Mouse (Mus musculus): ENCODE results near the gene Herc6. TPM values are rescaled to one million over a fixed set of nuclear protein-coding genes. Genes with fewer than 3 reads are reported as not detected.
A peak's percentile ranks its signal among the peaks of the same experiment; 100 is the strongest.

The Herc6 gene
- 1.7 and 13.8 TPM in 2 replicates for polyA plus RNA-seq (2012; rRNA removed)

GRCm38 (mm10) chr6:57580881-57581548, at the start of gene Herc6:
Gene Herc6 (plus strand): TSS chr6:57581000.
- no peaks in the 10 kb centered on the region for H3K4me1 ChIP-seq (ENCODE audit: control insufficient read depth, insufficient read depth, insufficient read length, low read length)
- H3K27ac ChIP-seq (ENCODE audit: insufficient read depth, low read depth, low read length), result peak within 1 kb of the TSS; percentile 96
- no peaks in the 10 kb centered on the region for H3K36me3 ChIP-seq (ENCODE audit: control insufficient read depth, insufficient read depth, low read length)
- peak within 1 kb of the TSS; percentile 96 for H3K4me3 ChIP-seq (ENCODE audit: low read depth, low read length)
- H3K27me3 ChIP-seq (ENCODE audit: control insufficient read depth, insufficient read depth, low read length), result no peaks in the 10 kb centered on the region
- WGBS, result under 1% methylated on average over 16 of the region's 16 CpGs
- peak; percentile 50; the same call in 1 of the 2 replicates for TF ChIP-seq POLR2A (IDR thresholded peaks at IDR 0.05; ENCODE audit: low read depth, low read length)
- no peak for TF ChIP-seq CTCF (IDR thresholded peaks at IDR 0.05; ENCODE audit: extremely low read depth, insufficient read length, insufficient replicate concordance, low read depth, low read length)

GRCm38 (mm10) chr6:57531011-57531410, 49.8 kb upstream of the Herc6 start:
- TF ChIP-seq POLR2A (IDR thresholded peaks at IDR 0.05; ENCODE audit: low read depth, low read length) (no peak), CTCF (IDR thresholded peaks at IDR 0.05; ENCODE audit: extremely low read depth, insufficient read length, insufficient replicate concordance, low read depth, low read length) (no peak)
- WGBS, result 72% methylated on average over 4 of the region's 4 CpGs
- Histone ChIP-seq H3K4me3 (ENCODE audit: low read depth, low read length) (no peak overlapping the region), H3K4me1 (ENCODE audit: control insufficient read depth, insufficient read depth, insufficient read length, low read length) (peaks cover 2% of the 10 kb centered on the region; the same call in 1 of the 2 replicates), H3K27me3 (ENCODE audit: control insufficient read depth, insufficient read depth, low read length) (no peaks in the 10 kb centered on the region), H3K27ac (ENCODE audit: insufficient read depth, low read depth, low read length) (no peak overlapping the region), H3K36me3 (ENCODE audit: control insufficient read depth, insufficient read depth, low read length) (0 out of 2 replicates have a peak, but pooled peaks cover 1% of the 10 kb centered on the region)

- Histone ChIP-seq H3K27ac (ENCODE audit: insufficient read depth, low read depth, low read length) (no peak overlapping the region), H3K27me3 (ENCODE audit: control insufficient read depth, insufficient read depth, low read length) (no peaks in the 10 kb centered on the region), H3K36me3 (ENCODE audit: control insufficient read depth, insufficient read depth, low read length) (0 out of 2 replicates have a peak, but pooled peaks cover 1% of the 10 kb centered on the region), H3K4me1 (ENCODE audit: control insufficient read depth, insufficient read depth, insufficient read length, low read length) (peaks cover 2% of the 10 kb centered on the region; the same call in 1 of the 2 replicates), H3K4me3 (ENCODE audit: low read depth, low read length) (no peak overlapping the region)
- no peak for TF ChIP-seq CTCF (IDR thresholded peaks at IDR 0.05; ENCODE audit: extremely low read depth, insufficient read length, insufficient replicate concordance, low read depth, low read length)
- 86% methylated on average over 1 of the region's 1 CpGs for WGBS
Observed at GRCm38 (mm10) chr6:57531441-57531840, 49.4 kb upstream of the Herc6 start.

GRCm38 (mm10) chr6:57532022-57532421, 48.8 kb upstream of the Herc6 start:
- no peak overlapping the region for H3K4me3 ChIP-seq (ENCODE audit: low read depth, low read length)
- peaks cover 2% of the 10 kb centered on the region; the same call in 1 of the 2 replicates for H3K4me1 ChIP-seq (ENCODE audit: control insufficient read depth, insufficient read depth, insufficient read length, low read length)
- 81% methylated on average over 1 of the region's 1 CpGs for WGBS
- no peaks in the 10 kb centered on the region for H3K27me3 ChIP-seq (ENCODE audit: control insufficient read depth, insufficient read depth, low read length)
- H3K36me3 ChIP-seq (ENCODE audit: control insufficient read depth, insufficient read depth, low read length), result no peaks in the 10 kb centered on the region
- H3K27ac ChIP-seq (ENCODE audit: insufficient read depth, low read depth, low read length), result no peak overlapping the region
- TF ChIP-seq CTCF (IDR thresholded peaks at IDR 0.05; ENCODE audit: extremely low read depth, insufficient read length, insufficient replicate concordance, low read depth, low read length) (no peak), POLR2A (IDR thresholded peaks at IDR 0.05; ENCODE audit: low read depth, low read length) (no peak)

GRCm38 (mm10) chr6:57533410-57533809, 47.4 kb upstream of the Herc6 start:
- Histone ChIP-seq H3K27ac (ENCODE audit: insufficient read depth, low read depth, low read length) (no peak overlapping the region), H3K36me3 (ENCODE audit: control insufficient read depth, insufficient read depth, low read length) (no peaks in the 10 kb centered on the region), H3K4me3 (ENCODE audit: low read depth, low read length) (no peak overlapping the region), H3K27me3 (ENCODE audit: control insufficient read depth, insufficient read depth, low read length) (no peaks in the 10 kb centered on the region), H3K4me1 (ENCODE audit: control insufficient read depth, insufficient read depth, insufficient read length, low read length) (peaks cover 2% of the 10 kb centered on the region; the same call in 1 of the 2 replicates)
- no peak for TF ChIP-seq CTCF (IDR thresholded peaks at IDR 0.05; ENCODE audit: extremely low read depth, insufficient read length, insufficient replicate concordance, low read depth, low read length)
- no peak for TF ChIP-seq POLR2A (IDR thresholded peaks at IDR 0.05; ENCODE audit: low read depth, low read length)
- 26% methylated on average over 2 of the region's 2 CpGs for WGBS

GRCm38 (mm10) chr6:57534231-57534610, 46.6 kb upstream of the Herc6 start:
- 4% methylated on average over 8 of the region's 8 CpGs for WGBS
- peak overlapping the region; percentile 95 for H3K4me3 ChIP-seq (ENCODE audit: low read depth, low read length)
- no peaks in the 10 kb centered on the region for H3K36me3 ChIP-seq (ENCODE audit: control insufficient read depth, insufficient read depth, low read length)

GRCm38 (mm10) chr6:57534611-57535286, 46.1 kb upstream of the Herc6 start:
- Histone ChIP-seq H3K27me3 (ENCODE audit: control insufficient read depth, insufficient read depth, low read length) (no peaks in the 10 kb centered on the region), H3K36me3 (ENCODE audit: control insufficient read depth, insufficient read depth, low read length) (no peaks in the 10 kb centered on the region), H3K4me3 (ENCODE audit: low read depth, low read length) (peak overlapping the region; percentile 95), H3K4me1 (ENCODE audit: control insufficient read depth, insufficient read depth, insufficient read length, low read length) (peaks cover 2% of the 10 kb centered on the region; the same call in 1 of the 2 replicates), H3K27ac (ENCODE audit: insufficient read depth, low read depth, low read length) (peak overlapping the region; percentile 67)
- peak; percentile 14; the same call in 1 of the 2 replicates for TF ChIP-seq POLR2A (IDR thresholded peaks at IDR 0.05; ENCODE audit: low read depth, low read length)
- peak; percentile 8; the same call in 1 of the 2 replicates for TF ChIP-seq CTCF (IDR thresholded peaks at IDR 0.05; ENCODE audit: extremely low read depth, insufficient read length, insufficient replicate concordance, low read depth, low read length)
- WGBS, result under 1% methylated on average over 31 of the region's 31 CpGs

More at GRCm38 (mm10) chr6:57534231-57534610, 46.6 kb upstream of the Herc6 start:
- Histone ChIP-seq H3K4me1 (ENCODE audit: control insufficient read depth, insufficient read depth, insufficient read length, low read length) (peaks cover 2% of the 10 kb centered on the region; the same call in 1 of the 2 replicates), H3K27ac (ENCODE audit: insufficient read depth, low read depth, low read length) (peak overlapping the region; percentile 67; the same call in 1 of the 2 replicates), H3K27me3 (ENCODE audit: control insufficient read depth, insufficient read depth, low read length) (no peaks in the 10 kb centered on the region)
- no peak for TF ChIP-seq CTCF (IDR thresholded peaks at IDR 0.05; ENCODE audit: extremely low read depth, insufficient read length, insufficient replicate concordance, low read depth, low read length)
- TF ChIP-seq POLR2A (IDR thresholded peaks at IDR 0.05; ENCODE audit: low read depth, low read length), result no peak
